Comparison of ENCODE assay signal across 8 mouse cellular contexts in genomic region chr5:140321756-140322575, GRCm38 (mm10). TPM values are rescaled to one million over a fixed set of nuclear protein-coding genes. Genes with fewer than 3 reads are reported as not detected.
DNase-seq lines count a peak whose midpoint lies in the region; ATAC-seq lines count a peak whose summit lies in the region.

No protein-coding gene starts in this region.

- H3K36me3 ChIP-seq in embryonic facial prominence, embryonic 11.5 days (replicated peaks; ENCODE audit: control insufficient read depth, insufficient read depth, low read depth, low read length), result no peaks in the 10 kb centered on the region; the same call in 1 of the 2 replicates
- no peaks in the 10 kb centered on the region; the same call in 1 of the 2 replicates for H3K36me3 ChIP-seq in intestine, embryonic 14.5 days (ENCODE audit: control insufficient read depth, insufficient read depth, low read length)
- H3K36me3 ChIP-seq in midbrain, embryonic 13.5 days, result peaks cover 7% of the 10 kb centered on the region; the same call in 1 of the 2 replicates

- 2% methylated on average over 17 of the region's 17 CpGs for WGBS in embryonic facial prominence, embryonic 11.5 days
- WGBS in intestine, embryonic 14.5 days, result 2% methylated on average over 17 of the region's 17 CpGs
- WGBS in midbrain, embryonic 13.5 days, result 1% methylated on average over 17 of the region's 17 CpGs

- H3K9ac ChIP-seq in embryonic facial prominence, embryonic 11.5 days (replicated peaks; ENCODE audit: low read length), result peak overlapping the region; percentile 98
- peak overlapping the region; percentile 99 for H3K9ac ChIP-seq in intestine, embryonic 14.5 days (ENCODE audit: low read length)
- peak overlapping the region; percentile 99 for H3K9ac ChIP-seq in midbrain, embryonic 13.5 days (replicated peaks)

- ATAC-seq in embryonic facial prominence, embryonic 11.5 days (replicated peaks; ENCODE audit: insufficient number of reproducible peaks, low FRiP score, low TSS enrichment, low read depth), result no peak
- ATAC-seq in intestine, embryonic 14.5 days (replicated peaks; ENCODE audit: low FRiP score, low TSS enrichment, low read depth), result peak; percentile 13
- peak; percentile 11; the same call in 1 of the 2 replicates for ATAC-seq in midbrain, embryonic 13.5 days

- H3K27me3 ChIP-seq in embryonic facial prominence, embryonic 11.5 days (ENCODE audit: control insufficient read depth, insufficient read depth, low read length), result no peaks in the 10 kb centered on the region
- no peaks in the 10 kb centered on the region for H3K27me3 ChIP-seq in intestine, embryonic 14.5 days (replicated peaks; ENCODE audit: control insufficient read depth, insufficient read depth, low read length)
- H3K27me3 ChIP-seq in midbrain, embryonic 13.5 days, result no peaks in the 10 kb centered on the region

- H3K27ac ChIP-seq in embryonic facial prominence, embryonic 11.5 days (replicated peaks; ENCODE audit: low read depth, low read length), result 0 out of 2 replicates have a peak overlapping the region, but pooled peaks have one; percentile 22
- H3K27ac ChIP-seq in intestine, embryonic 14.5 days (ENCODE audit: low read depth), result peak overlapping the region; percentile 79
- peak overlapping the region; percentile 76 for H3K27ac ChIP-seq in midbrain, embryonic 13.5 days

- peak overlapping the region; percentile 95 for H3K4me3 ChIP-seq in embryonic facial prominence, embryonic 11.5 days (ENCODE audit: low read depth, low read length)
- H3K4me3 ChIP-seq in intestine, embryonic 14.5 days (ENCODE audit: low read depth, low read length), result peak overlapping the region; percentile 88
- peak overlapping the region; percentile 95 for H3K4me3 ChIP-seq in midbrain, embryonic 13.5 days (replicated peaks)

- peak overlapping the region; percentile 69 for H3K4me2 ChIP-seq in embryonic facial prominence, embryonic 11.5 days (ENCODE audit: low read depth, low read length)
- peak overlapping the region; percentile 67 for H3K4me2 ChIP-seq in intestine, embryonic 14.5 days (ENCODE audit: low read length)
- peak overlapping the region; percentile 79 for H3K4me2 ChIP-seq in midbrain, embryonic 13.5 days (replicated peaks)

- H3K9me3 ChIP-seq in embryonic facial prominence, embryonic 11.5 days (replicated peaks; ENCODE audit: control insufficient read depth, low read length), result no peaks in the 10 kb centered on the region
- no peaks in the 10 kb centered on the region for H3K9me3 ChIP-seq in intestine, embryonic 14.5 days (ENCODE audit: control insufficient read depth, low read length)
- no peaks in the 10 kb centered on the region for H3K9me3 ChIP-seq in midbrain, embryonic 13.5 days

- peak; percentile 78 for DNase-seq in 3T3-L1 (ENCODE audit: low read depth, low spot score)
- DNase-seq in 416B (ENCODE audit: low read depth), result peak; percentile 80
- DNase-seq in embryonic facial prominence, embryonic 11.5 days (ENCODE audit: low spot score), result peak; percentile 50
- DNase-seq in intestine, embryonic 14.5 days (ENCODE audit: low spot score), result no peak
- no peak for DNase-seq in cerebellum, adult 9-10 months
- DNase-seq in urinary bladder, postnatal 4 days (ENCODE audit: low spot score in 2 of 2), result no peak
- no peak for DNase-seq in layer of hippocampus, adult 18-20 months (ENCODE audit: low spot score in 2 of 2)

- H3K4me1 ChIP-seq in embryonic facial prominence, embryonic 11.5 days (ENCODE audit: control insufficient read depth, insufficient read depth, low read length), result no peaks in the 10 kb centered on the region
- H3K4me1 ChIP-seq in intestine, embryonic 14.5 days (replicated peaks; ENCODE audit: control insufficient read depth, insufficient read depth, low read length), result peaks cover 8% of the 10 kb centered on the region
- peaks cover 22% of the 10 kb centered on the region for H3K4me1 ChIP-seq in midbrain, embryonic 13.5 days (replicated peaks)

RNA-seq across cellular contexts. Expression of gene Nudt1, which starts 0.5 kb away (rescaled TPM):
- polyA plus RNA-seq in embryonic facial prominence, embryonic 11.5 days (2014; fragmentation: Nextera tagmentation; extraction: Ambion mirVana), result 44.8 and 54.7 TPM in 2 replicates
- polyA plus RNA-seq in intestine, embryonic 14.5 days (2014; fragmentation: Nextera tagmentation; extraction: Ambion mirVana), result 43.5 and 49.6 TPM in 2 replicates
- 28.6 and 31.9 TPM in 2 replicates for polyA plus RNA-seq in midbrain, embryonic 13.5 days (2015; fragmentation: Nextera tagmentation; extraction: Ambion mirVana)
- 1 to 10 TPM; 4.0 to 5.1 TPM for total RNA-seq in layer of hippocampus, adult 18-20 months (2021)

RNA-seq across cellular contexts. Expression of gene Mad1l1, which starts 0.6 kb away (rescaled TPM):
- polyA plus RNA-seq in embryonic facial prominence, embryonic 11.5 days (2014; fragmentation: Nextera tagmentation; extraction: Ambion mirVana), result 43.7 and 44.2 TPM in 2 replicates
- polyA plus RNA-seq in intestine, embryonic 14.5 days (2014; fragmentation: Nextera tagmentation; extraction: Ambion mirVana), result 41.8 and 42.3 TPM in 2 replicates
- polyA plus RNA-seq in midbrain, embryonic 13.5 days (2015; fragmentation: Nextera tagmentation; extraction: Ambion mirVana), result 39.7 and 40.7 TPM in 2 replicates
- 10 to 100 TPM; 14.1 to 16.9 TPM for total RNA-seq in layer of hippocampus, adult 18-20 months (2021)

RNA-seq across cellular contexts. Expression of gene Mrm2, which starts 9.7 kb away (rescaled TPM):
- polyA plus RNA-seq in embryonic facial prominence, embryonic 11.5 days (2014; fragmentation: Nextera tagmentation; extraction: Ambion mirVana), result 21.6 and 23.4 TPM in 2 replicates
- polyA plus RNA-seq in intestine, embryonic 14.5 days (2014; fragmentation: Nextera tagmentation; extraction: Ambion mirVana), result 19.5 and 20.9 TPM in 2 replicates
- polyA plus RNA-seq in midbrain, embryonic 13.5 days (2015; fragmentation: Nextera tagmentation; extraction: Ambion mirVana), result 18.6 and 23.5 TPM in 2 replicates
- 10 to 100 TPM in 1 of 2 experiments, 1 to 10 TPM in 1; 9.0 to 11.8 TPM for total RNA-seq in layer of hippocampus, adult 18-20 months (2021)

Comparison
In these comparisons a context has a peak if more than half of its experiments do, and no peak if none do; other contexts are left out.
1. DNase-seq: peak in 3T3-L1 (single experiment), 416B (single experiment) and embryonic facial prominence, embryonic 11.5 days (single experiment); none in intestine, embryonic 14.5 days (single experiment), cerebellum, adult 9-10 months (single experiment), urinary bladder, postnatal 4 days (0 of 2) and layer of hippocampus, adult 18-20 months (0 of 2).
2. H3K27ac ChIP-seq: peak in every context shown above with its lines; median percentile 79 in intestine, embryonic 14.5 days; 76 in midbrain, embryonic 13.5 days; 22 in embryonic facial prominence, embryonic 11.5 days.
3. Peak in every context shown above with its lines, with median percentiles within 50 percentile points of each other: H3K4me2 ChIP-seq, H3K4me3 ChIP-seq and H3K9ac ChIP-seq.